Mouse (Mus musculus) embryonic facial prominence, embryonic 11.5 days (tissue): ENCODE data around the gene Inca1. TPM values are rescaled to one million over a fixed set of nuclear protein-coding genes. Genes with fewer than 3 reads are reported as not detected.
A peak's percentile ranks its signal among the peaks of the same experiment; 100 is the strongest.

Source experiments
- ATAC-seq: fragments of 200-750 bp; cut with Nextera tagmentation; replicated peaks from 2 replicates; pipeline ENCODE4 v1.8.0; 2017; ENCODE audit warnings: low read depth; ENCODE audit not compliant: insufficient number of reproducible peaks, low FRiP score, low TSS enrichment
- DNase-seq: peaks from one replicate; pipeline ENCODE4 v3.0.0-alpha.2; 2015; ENCODE audit warnings: low spot score
- H3K27ac ChIP-seq: fragments of 300-500 bp; sonication (generic); replicated peaks from 2 replicates; pipeline ENCODE4 v1.5.1; 2014; ENCODE audit warnings: mild to moderate bottlenecking, low read depth, low read length, control low read depth
- H3K27me3 ChIP-seq: fragments of 300-500 bp; sonication (generic); 2 replicates; pipeline ENCODE4 v1.6.1; 2014; ENCODE audit warnings: mild to moderate bottlenecking, low read length, moderate library complexity, mixed read lengths; ENCODE audit not compliant: control insufficient read depth, insufficient read depth
- H3K36me3 ChIP-seq: fragments of 300-500 bp; sonication (generic); replicated peaks from 2 replicates; pipeline ENCODE4 v1.6.1; 2014; ENCODE audit warnings: low read depth, mild to moderate bottlenecking, low read length, moderate library complexity, mixed read lengths; ENCODE audit not compliant: control insufficient read depth, insufficient read depth
- H3K4me1 ChIP-seq: fragments of 300-500 bp; sonication (generic); 2 replicates; pipeline ENCODE4 v1.6.1; 2014; ENCODE audit warnings: low read length, mixed read lengths; ENCODE audit not compliant: control insufficient read depth, insufficient read depth
- H3K4me2 ChIP-seq: fragments of 300-500 bp; sonication (generic); 2 replicates; pipeline ENCODE4 v1.6.1; 2014; ENCODE audit warnings: low read depth, mild to moderate bottlenecking, control low read depth, low read length, moderate library complexity
- H3K4me3 ChIP-seq: fragments of 300-500 bp; sonication (generic); 2 replicates; pipeline ENCODE4 v1.5.1; 2014; ENCODE audit warnings: low read depth, low read length, control low read depth
- H3K9ac ChIP-seq: fragments of 300-500 bp; sonication (generic); replicated peaks from 2 replicates; pipeline ENCODE4 v1.6.1; 2014; ENCODE audit warnings: mild to moderate bottlenecking, control low read depth, low read length
- H3K9me3 ChIP-seq: fragments of 300-500 bp; sonication (generic); replicated peaks from 2 replicates; pipeline ENCODE4 v1.6.1; 2016; ENCODE audit warnings: mild to moderate bottlenecking, low read length, inconsistent platforms, mixed read lengths; ENCODE audit not compliant: control insufficient read depth
- WGBS: fragments of 180-500 bp; shearing (Covaris S2); extraction: QIAGEN DNeasy Blood & Tissue Kit; methylation state at CpG from one replicate; pipeline ENCODE4 v1.1.7; 2014; 5-methylcytosine and 5-hydroxymethylcytosine counted together
- polyA plus RNA-seq: library from polyadenylated mRNA; unstranded; fragments of >200 nt; fragmentation: Nextera tagmentation; extraction: Ambion mirVana; gene quantifications from 2 replicates; pipeline ENCODE4 v1.2.1, GENCODE M21; 2014

Inca1 gene
- polyA plus RNA-seq, 1 experiment from 2014 or later = 0.73 TPM

DNA sequence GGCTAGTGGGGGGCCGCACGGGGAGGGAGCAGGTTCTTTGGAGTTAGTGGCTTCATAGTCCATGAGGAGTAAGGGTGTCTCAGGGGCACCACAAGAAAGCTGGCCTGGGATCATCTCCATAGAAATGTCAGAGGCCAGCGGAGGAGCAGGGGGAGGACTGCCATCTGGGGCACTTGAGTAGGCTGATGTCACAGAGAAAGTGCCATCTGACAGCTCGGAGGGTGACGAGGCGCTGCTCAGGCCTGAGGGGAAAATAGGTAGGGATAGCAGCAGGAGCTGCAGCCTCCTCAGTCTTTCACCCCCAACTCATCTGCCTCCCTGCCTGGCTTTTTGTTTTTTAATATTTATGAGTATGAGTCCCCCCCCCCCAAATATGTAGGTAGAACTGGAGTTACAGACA lies 25.9 kb downstream of the Inca1 start:
- Histone ChIP-seq H3K9me3 (no peaks in the 10 kb centered on the region), H3K4me2 (no peak overlapping the region), H3K9ac (no peak overlapping the region), H3K36me3 (no peaks in the 10 kb centered on the region; the same call in 1 of the 2 replicates), H3K27me3 (no peaks in the 10 kb centered on the region), H3K4me3 (no peak overlapping the region), H3K4me1 (no peaks in the 10 kb centered on the region), H3K27ac (no peak overlapping the region)
- 70% methylated on average over 6 of the region's 6 CpGs for WGBS
- DNase-seq (no peak), ATAC-seq (no peak)

GRCm38 (mm10) chr11:70671333-70672047 lies 28.5 kb downstream of the Inca1 start:
- no peak for ATAC-seq
- no peak overlapping the region for H3K4me3 ChIP-seq
- H3K4me2 ChIP-seq = no peak overlapping the region
- H3K4me1 ChIP-seq = no peaks in the 10 kb centered on the region
- no peaks in the 10 kb centered on the region; the same call in 1 of the 2 replicates for H3K36me3 ChIP-seq
- WGBS = 85% methylated on average over 16 of the region's 16 CpGs
- no peaks in the 10 kb centered on the region for H3K27me3 ChIP-seq
- no peak overlapping the region for H3K9ac ChIP-seq
- DNase-seq = no peak
- no peaks in the 10 kb centered on the region for H3K9me3 ChIP-seq
- H3K27ac ChIP-seq = no peak overlapping the region

- Histone ChIP-seq H3K36me3 (no peaks in the 10 kb centered on the region; the same call in 1 of the 2 replicates), H3K4me3 (peak overlapping the region; percentile 49), H3K27me3 (no peaks in the 10 kb centered on the region), H3K4me2 (peak overlapping the region; percentile 68), H3K9me3 (no peaks in the 10 kb centered on the region), H3K27ac (0 out of 2 replicates have a peak overlapping the region, but pooled peaks have one; percentile 5), H3K4me1 (no peaks in the 10 kb centered on the region), H3K9ac (peak overlapping the region; percentile 71)
- WGBS = 42% methylated on average over 14 of the region's 14 CpGs
- ATAC-seq = no peak
- DNase-seq = no peak
These were observed 29.5 kb downstream of the Inca1 start for GRCm38 (mm10) chr11:70670483-70670882.

DNA sequence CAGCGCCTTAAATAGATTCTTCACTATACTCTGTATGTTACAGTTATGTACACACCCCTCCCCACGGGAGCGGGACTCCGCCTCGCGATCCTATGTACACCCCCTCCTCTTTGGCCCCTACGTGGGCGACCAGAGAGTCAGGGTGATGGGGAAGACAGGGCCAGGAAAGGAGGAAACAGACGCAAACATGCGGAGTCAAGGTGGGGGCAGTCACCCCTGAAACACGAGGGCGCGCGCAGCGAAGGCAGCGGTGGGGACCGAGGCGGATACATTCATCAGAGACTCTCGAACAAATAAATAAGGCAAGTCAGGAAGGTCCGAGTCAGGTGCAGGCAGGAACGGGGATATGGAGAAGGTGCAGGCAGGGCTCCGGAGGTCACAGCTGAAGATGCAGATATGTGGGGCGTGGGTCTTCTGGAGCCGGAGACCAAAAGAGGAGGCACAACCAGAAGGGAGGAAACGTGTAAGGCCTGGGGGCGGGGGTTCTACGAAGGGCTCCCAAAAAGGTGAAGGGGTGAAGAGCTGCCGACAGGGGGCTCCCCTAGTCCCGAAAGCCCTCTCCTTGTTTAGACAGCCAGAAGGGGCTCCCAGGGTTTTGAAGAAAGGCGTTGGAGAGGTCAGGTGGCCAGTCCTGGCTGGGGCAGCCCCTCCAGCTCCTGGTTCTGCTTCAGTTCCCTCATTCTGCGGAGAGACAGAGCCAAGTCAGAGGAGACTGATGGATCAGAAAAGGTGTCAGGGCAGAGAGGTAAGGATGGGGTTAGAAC lies 30.2 kb downstream of the Inca1 start:
- peak overlapping the region; percentile 49 for H3K4me3 ChIP-seq
- peak overlapping the region; percentile 86 for H3K27ac ChIP-seq
- peak overlapping the region; percentile 71 for H3K9ac ChIP-seq
- H3K36me3 ChIP-seq = no peaks in the 10 kb centered on the region; the same call in 1 of the 2 replicates
- H3K9me3 ChIP-seq = no peaks in the 10 kb centered on the region
- ATAC-seq (peak; percentile 35), DNase-seq (peak; percentile 87)
- H3K27me3 ChIP-seq = no peaks in the 10 kb centered on the region
- no peaks in the 10 kb centered on the region for H3K4me1 ChIP-seq
- H3K4me2 ChIP-seq = peak overlapping the region; percentile 68
- under 1% methylated on average over 31 of the region's 31 CpGs for WGBS

- DNase-seq (peak; percentile 98), ATAC-seq (peak; percentile 92)
- no peaks in the 10 kb centered on the region for H3K4me1 ChIP-seq
- H3K27me3 ChIP-seq = no peaks in the 10 kb centered on the region
- H3K4me2 ChIP-seq = peak within 1 kb of the TSS; percentile 71
- peak within 1 kb of the TSS; percentile 71 for H3K9ac ChIP-seq
- peak within 1 kb of the TSS; percentile 86 for H3K27ac ChIP-seq
- H3K4me3 ChIP-seq = peak within 1 kb of the TSS; percentile 51
- under 1% methylated on average over 44 of the region's 44 CpGs for WGBS
- peaks cover 4% of the 10 kb centered on the region for H3K36me3 ChIP-seq
- no peaks in the 10 kb centered on the region for H3K9me3 ChIP-seq
These were observed 31.0 kb downstream of the Inca1 start, which contains the start of gene Spag7 for GRCm38 (mm10) chr11:70668771-70669505. Spag7 (minus strand) TSS chr11:70669416.

- peaks cover 4% of the 10 kb centered on the region for H3K36me3 ChIP-seq
- DNase-seq (no peak), ATAC-seq (peak; percentile 54)
- peak overlapping the region; percentile 77 for H3K27ac ChIP-seq
- WGBS = 2% methylated on average over 15 of the region's 15 CpGs
- no peaks in the 10 kb centered on the region for H3K9me3 ChIP-seq
- H3K4me2 ChIP-seq = peak overlapping the region; percentile 71
- H3K9ac ChIP-seq = peak overlapping the region; percentile 59
- no peaks in the 10 kb centered on the region for H3K27me3 ChIP-seq
- peak overlapping the region; percentile 51 for H3K4me3 ChIP-seq
- H3K4me1 ChIP-seq = no peaks in the 10 kb centered on the region
These were observed 31.6 kb downstream of the Inca1 start for GRCm38 (mm10) chr11:70668335-70668770.

DNA sequence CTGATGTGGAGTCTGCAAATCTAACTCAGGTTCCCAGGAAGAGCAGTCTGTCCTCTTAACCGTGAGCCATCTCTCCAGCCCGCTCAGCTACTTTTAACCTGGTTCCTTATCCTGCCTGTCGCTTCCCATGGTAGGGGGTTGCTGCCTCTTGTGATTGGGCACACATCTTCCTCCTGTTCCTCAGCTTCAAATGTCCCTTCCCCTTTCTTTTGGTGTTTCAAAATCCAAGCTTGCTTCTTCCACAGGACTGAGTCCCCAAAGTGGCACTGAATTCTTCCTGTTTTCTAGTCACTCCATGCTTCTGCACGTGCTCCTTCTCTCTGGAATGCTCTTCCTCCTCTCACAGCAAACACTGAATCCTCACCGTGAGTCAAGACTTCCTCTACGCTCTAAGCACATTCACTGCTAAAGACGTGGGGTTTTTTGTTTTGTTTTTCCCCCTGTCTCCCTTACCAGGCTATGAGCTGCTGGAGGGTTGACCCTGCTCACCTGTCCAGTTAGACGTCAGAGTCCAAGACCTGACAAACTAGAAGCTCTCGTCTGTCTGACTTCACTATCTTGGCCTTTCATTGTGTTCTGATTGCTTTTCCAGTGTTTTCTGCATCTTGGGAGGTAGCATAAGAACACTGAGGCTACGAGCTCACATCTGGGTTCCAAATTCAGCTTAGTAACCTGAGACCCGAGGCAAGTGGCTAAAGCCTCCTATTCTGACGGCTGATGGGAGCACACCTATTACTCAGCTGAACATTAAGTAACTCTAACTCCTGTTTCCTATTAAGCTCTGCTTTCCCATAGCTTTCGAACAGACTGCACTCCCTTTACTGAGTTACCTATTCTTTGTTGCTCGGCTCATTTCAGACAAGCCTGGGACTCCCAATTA lies 32.4 kb downstream of the Inca1 start:
- H3K9ac ChIP-seq = peak overlapping the region; percentile 59
- DNase-seq (peak; percentile 62), ATAC-seq (no peak)
- peak overlapping the region; percentile 51 for H3K4me3 ChIP-seq
- no peaks in the 10 kb centered on the region for H3K27me3 ChIP-seq
- WGBS = 56% methylated on average over 14 of the region's 14 CpGs
- H3K27ac ChIP-seq = peak overlapping the region; percentile 77
- H3K9me3 ChIP-seq = no peaks in the 10 kb centered on the region
- H3K36me3 ChIP-seq = peaks cover 4% of the 10 kb centered on the region
- no peaks in the 10 kb centered on the region for H3K4me1 ChIP-seq
- H3K4me2 ChIP-seq = peak overlapping the region; percentile 71
